Mouse (Mus musculus): ENCODE measurements around the gene Tepsin.
A peak's percentile ranks its signal among the peaks of the same experiment; 100 is the strongest.

The Tepsin gene

GRCm38 (mm10) chr11:120098588-120099511 lies at the start of gene Tepsin, which contains the start of gene Ndufaf8:
Gene Tepsin (minus strand): TSS chr11:120098731.
Gene Ndufaf8 (plus strand): TSS chr11:120098928.
- peak; percentile 100 for DNase-seq (ENCODE audit: low read depth, low spot score)

GRCm38 (mm10) chr11:120143708-120144497 lies 45.4 kb upstream of the Tepsin start:
- no peak for DNase-seq (ENCODE audit: low read depth, low spot score)

GRCm38 (mm10) chr11:120142601-120143051 lies 44.1 kb upstream of the Tepsin start:
- DNase-seq (ENCODE audit: low read depth, low spot score): no peak

- DNase-seq (ENCODE audit: low read depth, low spot score): no peak
Measured at GRCm38 (mm10) chr11:120140255-120140654, 41.7 kb upstream of the Tepsin start.

- DNase-seq (ENCODE audit: low read depth, low spot score): no peak
Measured at GRCm38 (mm10) chr11:120139309-120139731, 40.8 kb upstream of the Tepsin start.

- DNase-seq (ENCODE audit: low read depth, low spot score): no peak
Measured at GRCm38 (mm10) chr11:120137625-120138004, 39.1 kb upstream of the Tepsin start.

- no peak for DNase-seq (ENCODE audit: low read depth, low spot score)
Measured at GRCm38 (mm10) chr11:120136796-120137624, 38.5 kb upstream of the Tepsin start.

GRCm38 (mm10) chr11:120136195-120136594 lies 37.7 kb upstream of the Tepsin start:
- DNase-seq (ENCODE audit: low read depth, low spot score): no peak

GRCm38 (mm10) chr11:120134847-120135530 lies 36.5 kb upstream of the Tepsin start:
- no peak for DNase-seq (ENCODE audit: low read depth, low spot score)

- no peak for DNase-seq (ENCODE audit: low read depth, low spot score)
Measured at GRCm38 (mm10) chr11:120134148-120134547, 35.6 kb upstream of the Tepsin start.

GRCm38 (mm10) chr11:120129281-120129680 lies 30.8 kb upstream of the Tepsin start:
- DNase-seq (ENCODE audit: low read depth, low spot score): no peak

GRCm38 (mm10) chr11:120126845-120127244 lies 28.3 kb upstream of the Tepsin start:
- DNase-seq (ENCODE audit: low read depth, low spot score): peak; percentile 31

GRCm38 (mm10) chr11:120122126-120122525 lies 23.6 kb upstream of the Tepsin start:
- no peak for DNase-seq (ENCODE audit: low read depth, low spot score)

GRCm38 (mm10) chr11:120120642-120121420 lies 22.3 kb upstream of the Tepsin start:
- DNase-seq (ENCODE audit: low read depth, low spot score): peak; percentile 32

- DNase-seq (ENCODE audit: low read depth, low spot score): no peak
Measured at GRCm38 (mm10) chr11:120119936-120120541, 21.5 kb upstream of the Tepsin start.

GRCm38 (mm10) chr11:120119108-120119507 lies 20.6 kb upstream of the Tepsin start:
- DNase-seq (ENCODE audit: low read depth, low spot score): no peak

- DNase-seq (ENCODE audit: low read depth, low spot score): no peak
Measured at GRCm38 (mm10) chr11:120117626-120118025, 19.1 kb upstream of the Tepsin start.

GRCm38 (mm10) chr11:120114488-120115215 lies 16.1 kb upstream of the Tepsin start:
- no peak for DNase-seq (ENCODE audit: low read depth, low spot score)

GRCm38 (mm10) chr11:120112136-120112535 lies 13.6 kb upstream of the Tepsin start:
- no peak for DNase-seq (ENCODE audit: low read depth, low spot score)
